Mouse (Mus musculus): Measurements from ENCODE around the gene Enpp3.
"Not testable (repeated sequence)": the region's sequence is repeated elsewhere in the genome, so short reads cannot be mapped to it uniquely, and the experiment has no call there.

DNA sequence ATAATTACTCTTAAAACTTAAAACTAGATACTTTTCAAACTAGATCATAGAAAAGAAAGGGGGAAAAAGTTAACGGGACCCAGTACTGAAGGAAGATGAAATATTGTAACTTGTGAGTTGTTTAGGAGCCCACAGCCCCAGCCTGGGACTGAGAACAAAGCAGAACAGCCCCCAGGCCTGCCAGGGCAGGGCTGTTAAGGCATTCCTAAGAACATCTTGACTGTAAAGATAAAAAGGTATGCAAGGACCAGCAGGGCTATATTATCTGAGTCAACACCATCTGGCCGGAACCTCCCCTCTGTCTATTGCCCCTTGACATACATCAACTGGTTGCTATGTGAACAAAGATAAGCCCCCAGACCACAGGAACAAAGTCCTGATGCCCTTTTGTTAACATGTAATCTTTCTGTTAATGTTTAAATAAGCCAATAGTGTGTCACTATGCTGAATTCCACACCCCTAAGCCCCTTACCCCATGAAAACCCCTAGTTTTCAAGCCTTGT is 39.8 kb downstream of the Enpp3 start:
- TF ChIP-seq HCFC1 (IDR thresholded peaks at IDR 0.05; ENCODE audit: borderline replicate concordance, insufficient read depth, low read length); ZC3H11A (IDR thresholded peaks at IDR 0.05; ENCODE audit: borderline replicate concordance, low read depth, low read length); MAFK (IDR thresholded peaks at IDR 0.05; ENCODE audit: insufficient read depth, low read depth, low read length): not testable (repeated sequence)

All from ES-E14 (cell line).